8 mouse cellular contexts compared by ENCODE assay signal in genomic region chr4:129130149-129130548, GRCm38 (mm10). TPM values are rescaled to one million over a fixed set of nuclear protein-coding genes. Genes with fewer than 3 reads are reported as not detected.
DNase-seq lines count a peak whose midpoint lies in the region; ATAC-seq and TF ChIP-seq lines count a peak whose summit lies in the region.

No protein-coding gene starts in this region.

- no peak overlapping the region for H3K4me3 ChIP-seq in lung, adult 2 months (replicated peaks; ENCODE audit: extremely low read depth, low read depth, low read length)
- no peak overlapping the region for H3K4me3 ChIP-seq in bone marrow macrophage, adult 2 months (ENCODE audit: insufficient read depth, low read length)
- peak overlapping the region; percentile 15; the same call in 1 of the 2 replicates for H3K4me3 ChIP-seq in forebrain, embryonic 12.5 days (replicated peaks)
- peak overlapping the region; percentile 42 for H3K4me3 ChIP-seq in kidney, embryonic 15.5 days (replicated peaks)
- H3K4me3 ChIP-seq in stomach, embryonic 15.5 days (replicated peaks): no peak overlapping the region

- no peak overlapping the region for H3K27ac ChIP-seq in bone marrow macrophage, adult 2 months (ENCODE audit: insufficient read depth, low read depth, low read length)
- no peak overlapping the region for H3K27ac ChIP-seq in forebrain, embryonic 12.5 days
- H3K27ac ChIP-seq in kidney, embryonic 15.5 days: peak overlapping the region; percentile 89
- no peak overlapping the region for H3K27ac ChIP-seq in stomach, embryonic 15.5 days

- no peaks in the 10 kb centered on the region for H3K9me3 ChIP-seq in forebrain, embryonic 12.5 days
- no peaks in the 10 kb centered on the region for H3K9me3 ChIP-seq in kidney, embryonic 15.5 days (replicated peaks)
- H3K9me3 ChIP-seq in stomach, embryonic 15.5 days: no peaks in the 10 kb centered on the region

- peak; percentile 45 for DNase-seq in lung, adult 2 months
- no peak for DNase-seq in lung, adult 18-20 months
- no peak for DNase-seq in testis, postnatal 10 days (ENCODE audit: low spot score)

- peak overlapping the region; percentile 42 for H3K4me2 ChIP-seq in forebrain, embryonic 12.5 days
- peak overlapping the region; percentile 61 for H3K4me2 ChIP-seq in kidney, embryonic 15.5 days
- H3K4me2 ChIP-seq in stomach, embryonic 15.5 days: peak overlapping the region; percentile 52

- H3K36me3 ChIP-seq in forebrain, embryonic 12.5 days (replicated peaks): no peaks in the 10 kb centered on the region
- H3K36me3 ChIP-seq in kidney, embryonic 15.5 days: no peaks in the 10 kb centered on the region
- no peaks in the 10 kb centered on the region for H3K36me3 ChIP-seq in stomach, embryonic 15.5 days

- peak; percentile 56 for TF ChIP-seq CTCF in lung, adult 2 months (IDR thresholded peaks at IDR 0.05; ENCODE audit: insufficient read depth, low read length)
- peak; percentile 98 for TF ChIP-seq CTCF in bone marrow macrophage, adult 2 months (IDR thresholded peaks at IDR 0.05; ENCODE audit: low read depth, low read length)

- H3K9ac ChIP-seq in forebrain, embryonic 12.5 days: 0 out of 2 replicates have a peak overlapping the region, but pooled peaks have one; percentile 12
- H3K9ac ChIP-seq in kidney, embryonic 15.5 days: no peak overlapping the region; the same call in 1 of the 2 replicates
- no peak overlapping the region for H3K9ac ChIP-seq in stomach, embryonic 15.5 days

- 0 out of 2 replicates have a peak, but pooled peaks cover 2% of the 10 kb centered on the region for H3K4me1 ChIP-seq in lung, adult 2 months (ENCODE audit: control insufficient read depth, insufficient read depth, low read length)
- no peaks in the 10 kb centered on the region for H3K4me1 ChIP-seq in bone marrow macrophage, adult 2 months (ENCODE audit: control insufficient read depth, insufficient read depth, low read length)
- peaks cover 45% of the 10 kb centered on the region for H3K4me1 ChIP-seq in forebrain, embryonic 12.5 days
- peaks cover 53% of the 10 kb centered on the region for H3K4me1 ChIP-seq in kidney, embryonic 15.5 days
- peaks cover 31% of the 10 kb centered on the region for H3K4me1 ChIP-seq in stomach, embryonic 15.5 days

- TF ChIP-seq POLR2A in lung, adult 2 months (IDR thresholded peaks at IDR 0.05; ENCODE audit: borderline replicate concordance, extremely low read depth, low read depth, low read length): no peak
- TF ChIP-seq POLR2A in bone marrow macrophage, adult 2 months (IDR thresholded peaks at IDR 0.05; ENCODE audit: borderline replicate concordance, low read depth, low read length): no peak

- H3K27me3 ChIP-seq in forebrain, embryonic 12.5 days: peaks cover 54% of the 10 kb centered on the region
- H3K27me3 ChIP-seq in kidney, embryonic 15.5 days: peaks cover 13% of the 10 kb centered on the region
- peaks cover 7% of the 10 kb centered on the region; the same call in 1 of the 2 replicates for H3K27me3 ChIP-seq in stomach, embryonic 15.5 days (replicated peaks)

- WGBS in lung, adult 2 months: 6% methylated on average over 8 of the region's 8 CpGs
- 3% methylated on average over 8 of the region's 8 CpGs for WGBS in forebrain, embryonic 12.5 days
- WGBS in kidney, embryonic 15.5 days: 4% methylated on average over 8 of the region's 8 CpGs
- WGBS in stomach, embryonic 15.5 days: 5% methylated on average over 8 of the region's 8 CpGs

- ATAC-seq in forebrain, embryonic 12.5 days (ENCODE audit: low FRiP score): peak; percentile 56; the same call in 1 of the 2 replicates
- peak; percentile 49 for ATAC-seq in kidney, embryonic 15.5 days (replicated peaks; ENCODE audit: low FRiP score)
- 0 out of 2 replicates have a peak, but pooled peaks have one; percentile 24 for ATAC-seq in megakaryocyte-erythroid progenitor cell, adult 5-6 weeks (replicated peaks; ENCODE audit: low FRiP score, low TSS enrichment, poor library complexity, severe bottlenecking)
- no peak for ATAC-seq in stomach, embryonic 15.5 days (ENCODE audit: insufficient read depth, low FRiP score, low read depth)

RNA-seq across cellular contexts. Expression of gene Fndc5, which starts 6.7 kb away (rescaled TPM):
- polyA plus RNA-seq in lung, adult 2 months (2012; rRNA removed): 4.5 and 5.5 TPM in 2 replicates
- not detected in 2 replicates for polyA plus RNA-seq in bone marrow macrophage, adult 2 months (2012; ENCODE audit: insufficient read depth, insufficient read length, missing spikeins)
- polyA plus RNA-seq in forebrain, embryonic 12.5 days (2016; fragmentation: Nextera tagmentation; extraction: Ambion mirVana): 0.86 and 1.1 TPM in 2 replicates
- 5.1 and 5.5 TPM in 2 replicates for polyA plus RNA-seq in kidney, embryonic 15.5 days (2015; fragmentation: Nextera tagmentation; extraction: Ambion mirVana)
- total RNA-seq in megakaryocyte-erythroid progenitor cell, adult 5-6 weeks (2014; fragmentation: Nextera tagmentation): not detected in 2 replicates
- 0.65 and 0.75 TPM in 2 replicates for total RNA-seq in megakaryocyte-erythroid progenitor cell, adult 5-6 weeks (2017)
- polyA plus RNA-seq in stomach, embryonic 15.5 days (2015; fragmentation: Nextera tagmentation; extraction: Ambion mirVana): 2.7 and 2.8 TPM in 2 replicates

RNA-seq across cellular contexts. Expression of gene Hpca, which starts 8.3 kb away (rescaled TPM):
- 0.23 TPM in 1 of 2 replicates, not detected in the other for polyA plus RNA-seq in lung, adult 2 months (2012; rRNA removed)
- polyA plus RNA-seq in bone marrow macrophage, adult 2 months (2012; ENCODE audit: insufficient read depth, insufficient read length, missing spikeins): not detected in 2 replicates
- 6.0 and 6.4 TPM in 2 replicates for polyA plus RNA-seq in forebrain, embryonic 12.5 days (2016; fragmentation: Nextera tagmentation; extraction: Ambion mirVana)
- polyA plus RNA-seq in kidney, embryonic 15.5 days (2015; fragmentation: Nextera tagmentation; extraction: Ambion mirVana): 2.0 and 2.8 TPM in 2 replicates
- not detected in 2 replicates for total RNA-seq in megakaryocyte-erythroid progenitor cell, adult 5-6 weeks (2014; fragmentation: Nextera tagmentation)
- total RNA-seq in megakaryocyte-erythroid progenitor cell, adult 5-6 weeks (2017): not detected in 2 replicates
- polyA plus RNA-seq in stomach, embryonic 15.5 days (2015; fragmentation: Nextera tagmentation; extraction: Ambion mirVana): 2.4 and 2.7 TPM in 2 replicates

RNA-seq across cellular contexts. Expression of gene Tmem54, which starts 24.8 kb away (rescaled TPM):
- polyA plus RNA-seq in lung, adult 2 months (2012; rRNA removed): 5.8 and 39.0 TPM in 2 replicates
- polyA plus RNA-seq in bone marrow macrophage, adult 2 months (2012; ENCODE audit: insufficient read depth, insufficient read length, missing spikeins): not detected in 2 replicates
- polyA plus RNA-seq in forebrain, embryonic 12.5 days (2016; fragmentation: Nextera tagmentation; extraction: Ambion mirVana): 0.54 and 1.9 TPM in 2 replicates
- 9.2 TPM in 2 replicates for polyA plus RNA-seq in kidney, embryonic 15.5 days (2015; fragmentation: Nextera tagmentation; extraction: Ambion mirVana)
- total RNA-seq in megakaryocyte-erythroid progenitor cell, adult 5-6 weeks (2014; fragmentation: Nextera tagmentation): not detected in 2 replicates
- not detected in 2 replicates for total RNA-seq in megakaryocyte-erythroid progenitor cell, adult 5-6 weeks (2017)
- 47.7 and 56.2 TPM in 2 replicates for polyA plus RNA-seq in stomach, embryonic 15.5 days (2015; fragmentation: Nextera tagmentation; extraction: Ambion mirVana)

RNA-seq across cellular contexts. Expression of gene S100pbp, which starts 59.4 kb away (rescaled TPM):
- 8.5 and 10.5 TPM in 2 replicates for polyA plus RNA-seq in lung, adult 2 months (2012; rRNA removed)
- 25.9 and 26.8 TPM in 2 replicates for polyA plus RNA-seq in bone marrow macrophage, adult 2 months (2012; ENCODE audit: insufficient read depth, insufficient read length, missing spikeins)
- polyA plus RNA-seq in forebrain, embryonic 12.5 days (2016; fragmentation: Nextera tagmentation; extraction: Ambion mirVana): 26.2 and 31.6 TPM in 2 replicates
- 24.3 and 25.9 TPM in 2 replicates for polyA plus RNA-seq in kidney, embryonic 15.5 days (2015; fragmentation: Nextera tagmentation; extraction: Ambion mirVana)
- total RNA-seq in megakaryocyte-erythroid progenitor cell, adult 5-6 weeks (2014; fragmentation: Nextera tagmentation): 33.7 and 36.6 TPM in 2 replicates
- total RNA-seq in megakaryocyte-erythroid progenitor cell, adult 5-6 weeks (2017): 9.9 and 26.8 TPM in 2 replicates
- polyA plus RNA-seq in stomach, embryonic 15.5 days (2015; fragmentation: Nextera tagmentation; extraction: Ambion mirVana): 13.1 and 14.1 TPM in 2 replicates

RNA-seq across cellular contexts. Expression of gene Yars, which starts 59.4 kb away (rescaled TPM):
- 9.0 and 15.4 TPM in 2 replicates for polyA plus RNA-seq in lung, adult 2 months (2012; rRNA removed)
- polyA plus RNA-seq in bone marrow macrophage, adult 2 months (2012; ENCODE audit: insufficient read depth, insufficient read length, missing spikeins): 18.0 and 21.7 TPM in 2 replicates
- polyA plus RNA-seq in forebrain, embryonic 12.5 days (2016; fragmentation: Nextera tagmentation; extraction: Ambion mirVana): 103 TPM in 2 replicates
- polyA plus RNA-seq in kidney, embryonic 15.5 days (2015; fragmentation: Nextera tagmentation; extraction: Ambion mirVana): 81.3 and 87.4 TPM in 2 replicates
- 54.8 and 56.6 TPM in 2 replicates for total RNA-seq in megakaryocyte-erythroid progenitor cell, adult 5-6 weeks (2014; fragmentation: Nextera tagmentation)
- 45.5 and 46.2 TPM in 2 replicates for total RNA-seq in megakaryocyte-erythroid progenitor cell, adult 5-6 weeks (2017)
- 72.3 and 80.0 TPM in 2 replicates for polyA plus RNA-seq in stomach, embryonic 15.5 days (2015; fragmentation: Nextera tagmentation; extraction: Ambion mirVana)

Comparison
In these comparisons a context has a peak if more than half of its experiments do, and no peak if none do; other contexts are left out.
1. H3K4me3 ChIP-seq: peak in forebrain, embryonic 12.5 days (single experiment) and kidney, embryonic 15.5 days (single experiment); none in lung, adult 2 months (single experiment), bone marrow macrophage, adult 2 months (single experiment) and stomach, embryonic 15.5 days (single experiment).
2. Peak in every context shown above with its lines, with median percentiles within 50 percentile points of each other: H3K4me2 ChIP-seq.